In genomic region chr4:122996221-122996617, GRCm38 (mm10) we compare ENCODE assay signal across 8 mouse cellular contexts. TPM values are rescaled to one million over a fixed set of nuclear protein-coding genes. Genes with fewer than 3 reads are reported as not detected.
DNase-seq lines count a peak whose midpoint lies in the region; ATAC-seq and TF ChIP-seq lines count a peak whose summit lies in the region.

No protein-coding gene starts in this region.

- H3K36me3 ChIP-seq in testis, adult 2 months (ENCODE audit: control insufficient read depth, insufficient read depth, low read length), result no peaks in the 10 kb centered on the region
- H3K36me3 ChIP-seq in hindbrain, embryonic 10.5 days, result peaks cover 16% of the 10 kb centered on the region
- H3K36me3 ChIP-seq in liver, embryonic 11.5 days (ENCODE audit: control insufficient read depth, insufficient read depth, low read length), result no peaks in the 10 kb centered on the region
- no peaks in the 10 kb centered on the region for H3K36me3 ChIP-seq in neural tube, embryonic 11.5 days (ENCODE audit: control insufficient read depth, insufficient read depth, low read length)

- H3K27ac ChIP-seq in cerebellum, adult 2 months (ENCODE audit: insufficient read depth, low read length), result no peak overlapping the region
- no peak overlapping the region for H3K27ac ChIP-seq in testis, adult 2 months (ENCODE audit: control insufficient read depth, insufficient read depth, low read depth, low read length)
- peak overlapping the region; percentile 99 for H3K27ac ChIP-seq in hindbrain, embryonic 10.5 days
- H3K27ac ChIP-seq in liver, embryonic 11.5 days (ENCODE audit: low read depth, low read length), result 0 out of 2 replicates have a peak overlapping the region, but pooled peaks have one; percentile 5
- H3K27ac ChIP-seq in neural tube, embryonic 11.5 days (ENCODE audit: low read depth, low read length), result peak overlapping the region; percentile 94

- no peak for TF ChIP-seq POLR2A in cerebellum, adult 2 months (IDR thresholded peaks at IDR 0.05; ENCODE audit: borderline replicate concordance, insufficient read depth, low read length)
- TF ChIP-seq POLR2A in testis, adult 2 months (IDR thresholded peaks at IDR 0.05; ENCODE audit: control insufficient read depth, low read depth, low read length), result no peak

- H3K4me3 ChIP-seq in cerebellum, adult 2 months (replicated peaks; ENCODE audit: insufficient read depth, low read depth, low read length), result peak overlapping the region; percentile 65
- peak overlapping the region; percentile 73 for H3K4me3 ChIP-seq in testis, adult 2 months (ENCODE audit: control insufficient read depth, low read depth, low read length)
- peak overlapping the region; percentile 97 for H3K4me3 ChIP-seq in hindbrain, embryonic 10.5 days
- peak overlapping the region; percentile 65 for H3K4me3 ChIP-seq in liver, embryonic 11.5 days (ENCODE audit: low read depth, low read length)
- H3K4me3 ChIP-seq in neural tube, embryonic 11.5 days (ENCODE audit: low read depth, low read length), result peak overlapping the region; percentile 90

- H3K4me1 ChIP-seq in cerebellum, adult 2 months (ENCODE audit: control insufficient read depth, insufficient read depth, low read length), result no peaks in the 10 kb centered on the region; the same call in 1 of the 2 replicates
- H3K4me1 ChIP-seq in testis, adult 2 months (ENCODE audit: control insufficient read depth, insufficient read depth, low read length), result peaks cover 18% of the 10 kb centered on the region
- H3K4me1 ChIP-seq in hindbrain, embryonic 10.5 days (replicated peaks), result peaks cover 58% of the 10 kb centered on the region
- H3K4me1 ChIP-seq in liver, embryonic 11.5 days (replicated peaks; ENCODE audit: control insufficient read depth, insufficient read depth, low read length), result no peaks in the 10 kb centered on the region; the same call in none of the 2 replicates
- H3K4me1 ChIP-seq in neural tube, embryonic 11.5 days (ENCODE audit: control insufficient read depth, insufficient read depth, low read length), result peaks cover 16% of the 10 kb centered on the region

- TF ChIP-seq CTCF in cerebellum, adult 2 months (IDR thresholded peaks at IDR 0.05; ENCODE audit: borderline replicate concordance, insufficient read depth, low read depth, low read length), result no peak
- TF ChIP-seq CTCF in testis, adult 2 months (IDR thresholded peaks at IDR 0.05; ENCODE audit: control insufficient read depth, insufficient read depth, insufficient replicate concordance, low read depth, low read length), result no peak

- WGBS in cerebellum, adult 2 months, result under 1% methylated on average over 32 of the region's 32 CpGs
- WGBS in hindbrain, embryonic 10.5 days, result under 1% methylated on average over 32 of the region's 32 CpGs
- WGBS in liver, embryonic 11.5 days, result under 1% methylated on average over 30 of the region's 32 CpGs
- WGBS in neural tube, embryonic 11.5 days, result 0% methylated on average over 27 of the region's 32 CpGs

- 0 out of 2 replicates have a peak, but pooled peaks cover 1% of the 10 kb centered on the region for H3K9me3 ChIP-seq in hindbrain, embryonic 10.5 days
- no peaks in the 10 kb centered on the region for H3K9me3 ChIP-seq in liver, embryonic 11.5 days (ENCODE audit: control insufficient read depth, low read length)
- H3K9me3 ChIP-seq in neural tube, embryonic 11.5 days (ENCODE audit: control insufficient read depth, low read length), result no peaks in the 10 kb centered on the region

- H3K27me3 ChIP-seq in cerebellum, adult 2 months (ENCODE audit: control insufficient read depth, insufficient read depth, low read length), result no peaks in the 10 kb centered on the region; the same call in 1 of the 2 replicates
- H3K27me3 ChIP-seq in testis, adult 2 months (ENCODE audit: control insufficient read depth, insufficient read depth, low read length), result peaks cover 2% of the 10 kb centered on the region; the same call in 1 of the 2 replicates
- H3K27me3 ChIP-seq in hindbrain, embryonic 10.5 days (ENCODE audit: insufficient read depth, poor library complexity, severe bottlenecking), result peaks cover 2% of the 10 kb centered on the region; the same call in 1 of the 2 replicates
- H3K27me3 ChIP-seq in liver, embryonic 11.5 days (replicated peaks; ENCODE audit: control insufficient read depth, insufficient read depth, low read length), result peaks cover 54% of the 10 kb centered on the region
- no peaks in the 10 kb centered on the region for H3K27me3 ChIP-seq in neural tube, embryonic 11.5 days (ENCODE audit: control insufficient read depth, insufficient read depth, low read length)

- no peak; the same call in none of the 2 replicates for ATAC-seq in liver, embryonic 11.5 days (replicated peaks; ENCODE audit: low FRiP score)
- ATAC-seq in neural tube, embryonic 11.5 days (ENCODE audit: insufficient read depth, low FRiP score, low TSS enrichment), result no peak

- DNase-seq in cerebellum, adult 2 months, result peak; percentile 32 to 46
- DNase-seq in cerebellum, postnatal 14 days, result no peak
- no peak for DNase-seq in testis, postnatal 10 days (ENCODE audit: low spot score)
- DNase-seq in hindbrain, embryonic 10.5 days (ENCODE audit: low spot score), result no peak
- DNase-seq in liver, embryonic 11.5 days (ENCODE audit: low spot score), result peak; percentile 69
- DNase-seq in neural tube, embryonic 11.5 days (ENCODE audit: low spot score), result no peak
- no peak for DNase-seq in adipocyte (ENCODE audit: low spot score)

- H3K4me2 ChIP-seq in liver, embryonic 11.5 days, result peak overlapping the region; percentile 94
- peak overlapping the region; percentile 73 for H3K4me2 ChIP-seq in neural tube, embryonic 11.5 days (ENCODE audit: low read depth)

- H3K9ac ChIP-seq in liver, embryonic 11.5 days (ENCODE audit: low read depth, low read length), result peak overlapping the region; percentile 54
- H3K9ac ChIP-seq in neural tube, embryonic 11.5 days (ENCODE audit: low read length), result peak overlapping the region; percentile 96

RNA-seq across cellular contexts. Expression of gene Mycl, which starts 0.8 kb away (rescaled TPM):
- 5.3 and 5.8 TPM in 2 replicates for polyA plus RNA-seq in cerebellum, adult 2 months (2012; rRNA removed)
- 0.44 and 0.60 TPM in 2 replicates for polyA plus RNA-seq in testis, adult 2 months (2012; rRNA removed)
- polyA plus RNA-seq in hindbrain, embryonic 10.5 days (2016; fragmentation: Nextera tagmentation; extraction: Ambion mirVana), result 74.1 and 82.3 TPM in 2 replicates
- 3.1 and 4.0 TPM in 2 replicates for polyA plus RNA-seq in liver, embryonic 11.5 days (2014; fragmentation: Nextera tagmentation; extraction: Ambion mirVana)
- 95.5 and 101 TPM in 2 replicates for polyA plus RNA-seq in neural tube, embryonic 11.5 days (2014; fragmentation: Nextera tagmentation; extraction: Ambion mirVana)

RNA-seq across cellular contexts. Expression of gene Trit1, which starts 20.2 kb away (rescaled TPM):
- polyA plus RNA-seq in cerebellum, adult 2 months (2012; rRNA removed), result 10.9 and 11.0 TPM in 2 replicates
- polyA plus RNA-seq in testis, adult 2 months (2012; rRNA removed), result 1.9 and 2.2 TPM in 2 replicates
- polyA plus RNA-seq in hindbrain, embryonic 10.5 days (2016; fragmentation: Nextera tagmentation; extraction: Ambion mirVana), result 22.7 and 25.0 TPM in 2 replicates
- 17.2 and 17.5 TPM in 2 replicates for polyA plus RNA-seq in liver, embryonic 11.5 days (2014; fragmentation: Nextera tagmentation; extraction: Ambion mirVana)
- polyA plus RNA-seq in neural tube, embryonic 11.5 days (2014; fragmentation: Nextera tagmentation; extraction: Ambion mirVana), result 22.3 and 25.4 TPM in 2 replicates

RNA-seq across cellular contexts. Expression of gene Mfsd2a, which starts 35.2 kb away (rescaled TPM):
- polyA plus RNA-seq in cerebellum, adult 2 months (2012; rRNA removed), result 32.9 and 34.4 TPM in 2 replicates
- 6.9 and 8.7 TPM in 2 replicates for polyA plus RNA-seq in testis, adult 2 months (2012; rRNA removed)
- polyA plus RNA-seq in hindbrain, embryonic 10.5 days (2016; fragmentation: Nextera tagmentation; extraction: Ambion mirVana), result 26.8 and 28.9 TPM in 2 replicates
- polyA plus RNA-seq in liver, embryonic 11.5 days (2014; fragmentation: Nextera tagmentation; extraction: Ambion mirVana), result 0.64 and 0.68 TPM in 2 replicates
- 18.0 and 18.1 TPM in 2 replicates for polyA plus RNA-seq in neural tube, embryonic 11.5 days (2014; fragmentation: Nextera tagmentation; extraction: Ambion mirVana)

Comparison
In these comparisons a context has a peak if more than half of its experiments do, and no peak if none do; other contexts are left out.
1. DNase-seq: peak in cerebellum, adult 2 months (2 of 2) and liver, embryonic 11.5 days (single experiment); none in cerebellum, postnatal 14 days (0 of 2), testis, postnatal 10 days (single experiment), hindbrain, embryonic 10.5 days (single experiment), neural tube, embryonic 11.5 days (single experiment) and adipocyte (single experiment).
2. H3K27ac ChIP-seq: peak in hindbrain, embryonic 10.5 days (single experiment), liver, embryonic 11.5 days (single experiment) and neural tube, embryonic 11.5 days (single experiment); none in cerebellum, adult 2 months (single experiment) and testis, adult 2 months (single experiment).
3. RNA of gene Mycl, which starts 0.8 kb away (polyA plus RNA-seq): 95.5 to 101 TPM in neural tube, embryonic 11.5 days and 74.1 to 82.3 TPM in hindbrain, embryonic 10.5 days; 5.3 to 5.8 TPM in cerebellum, adult 2 months, 3.1 to 4.0 TPM in liver, embryonic 11.5 days and 0.44 to 0.60 TPM in testis, adult 2 months; every median in the first group is over 10 times any median in the second.
4. Peak in every context shown above with its lines, with median percentiles within 50 percentile points of each other: H3K4me3 ChIP-seq.